Mouse (Mus musculus): ENCODE results near the gene Olfr606.

DNA sequence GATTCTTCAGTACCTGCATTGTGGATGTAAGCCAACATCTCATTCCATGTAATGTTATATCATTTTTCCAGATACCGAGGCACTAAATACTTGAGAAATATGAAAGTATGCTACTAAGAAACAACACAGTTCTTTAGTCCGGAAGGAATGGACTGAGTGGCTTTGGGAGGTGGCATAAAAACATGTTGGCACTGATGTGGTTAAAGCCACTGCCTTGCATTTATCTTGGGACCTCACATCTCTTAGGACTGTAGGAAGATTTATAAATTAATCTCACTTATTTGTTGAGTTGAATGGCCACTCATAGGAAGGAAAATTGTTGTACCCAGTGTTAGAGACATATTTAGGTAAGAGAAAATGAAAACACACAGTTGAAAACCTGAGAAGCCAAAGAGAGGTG is at the start of gene Olfr606:
- no peak for TF ChIP-seq REST (IDR thresholded peaks at IDR 0.05; ENCODE audit: insufficient read depth, insufficient read length)
- TF ChIP-seq MYOG (IDR thresholded peaks at IDR 0.05; ENCODE audit: control insufficient read depth in 1 of 3, insufficient read depth in 1 of 3, insufficient read length in 2 of 3, low read depth in 2 of 3): no peak
- no peak for TF ChIP-seq MYOD1 (IDR thresholded peaks at IDR 0.05; ENCODE audit: control insufficient read depth in 1 of 3, insufficient read length in 2 of 3, low read depth in 2 of 3)
- TF ChIP-seq USF1 (IDR thresholded peaks at IDR 0.05; ENCODE audit: low read depth): no peak
- TF ChIP-seq E2F4 (IDR thresholded peaks at IDR 0.05; ENCODE audit: insufficient read depth): no peak
- no peak for TF ChIP-seq MAX (IDR thresholded peaks at IDR 0.05; ENCODE audit: low read depth)
- no peak for TF ChIP-seq POLR2A (IDR thresholded peaks at IDR 0.05; ENCODE audit: insufficient read length, low read depth)
- no peak for TF ChIP-seq TCF3 (IDR thresholded peaks at IDR 0.05; ENCODE audit: insufficient read length, low read depth)
